Mouse (Mus musculus) right cerebral cortex, postnatal 14 days (tissue): ENCODE data around the gene Lrrc29.

Experiments used
- DNase-seq: peaks from one replicate; pipeline ENCODE4 v3.0.0; 2022

The Lrrc29 gene

GRCm38 (mm10) chr8:105326141-105326672, at the start of gene Lrrc29, which contains the start of gene Tmem208:
Gene Lrrc29, minus strand, starts transcription at chr8:105326278.
Gene Tmem208, plus strand, starts transcription at chr8:105326354.
- peak; percentile 98 for DNase-seq

GRCm38 (mm10) chr8:105374513-105374966, 48.5 kb upstream of the Lrrc29 start:
- peak; percentile 42 for DNase-seq

DNA sequence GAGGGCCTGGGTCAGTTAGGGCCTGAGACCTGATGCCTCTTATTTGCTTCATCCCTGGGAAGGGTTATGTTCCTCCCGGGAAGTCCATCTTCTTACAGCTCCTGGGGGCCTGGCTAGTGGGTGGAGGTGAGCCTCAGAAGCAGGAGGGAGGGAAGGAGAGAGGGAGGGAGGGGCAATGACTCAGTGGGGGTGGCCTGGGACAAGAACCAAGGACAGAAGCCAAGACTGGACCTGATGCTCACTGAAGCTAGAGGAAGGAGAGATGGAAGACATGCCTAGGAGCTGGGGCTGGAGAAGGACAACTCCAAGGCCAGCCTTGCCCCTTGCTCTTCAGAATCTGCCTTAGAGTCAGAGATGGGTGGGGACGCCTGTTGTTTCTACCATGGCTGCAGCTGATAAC, 47.0 kb upstream of the Lrrc29 start, which contains the start of gene Plekhg4:
TSS of gene Plekhg4 (plus strand) at position 243 of the 400 bp plus-strand sequence.
- DNase-seq = no peak

GRCm38 (mm10) chr8:105372473-105372872, 46.4 kb upstream of the Lrrc29 start:
- DNase-seq = no peak

DNA sequence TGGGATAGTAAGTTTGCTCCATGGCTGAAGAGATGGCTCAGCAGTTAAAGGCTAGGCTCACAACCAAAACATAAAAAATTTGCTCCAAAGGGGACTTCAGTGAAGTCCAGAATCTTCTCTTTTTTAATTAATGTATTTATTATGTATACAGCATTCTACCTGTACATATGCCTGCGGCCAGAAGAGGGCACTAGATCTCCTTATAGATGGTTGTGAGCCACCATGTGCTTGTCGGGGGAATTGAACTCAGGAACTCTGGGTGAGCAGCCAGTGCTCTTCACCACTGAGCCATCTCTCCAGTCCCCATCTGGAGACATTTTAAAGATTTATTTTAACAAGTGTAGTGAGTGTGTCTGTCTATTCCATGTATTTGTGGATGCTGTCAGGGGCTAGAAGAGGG, 41.0 kb upstream of the Lrrc29 start:
- peak; percentile 49 for DNase-seq

GRCm38 (mm10) chr8:105361751-105362702, 35.9 kb upstream of the Lrrc29 start:
- DNase-seq = no peak

GRCm38 (mm10) chr8:105359646-105360045, 33.6 kb upstream of the Lrrc29 start:
- no peak for DNase-seq

DNA sequence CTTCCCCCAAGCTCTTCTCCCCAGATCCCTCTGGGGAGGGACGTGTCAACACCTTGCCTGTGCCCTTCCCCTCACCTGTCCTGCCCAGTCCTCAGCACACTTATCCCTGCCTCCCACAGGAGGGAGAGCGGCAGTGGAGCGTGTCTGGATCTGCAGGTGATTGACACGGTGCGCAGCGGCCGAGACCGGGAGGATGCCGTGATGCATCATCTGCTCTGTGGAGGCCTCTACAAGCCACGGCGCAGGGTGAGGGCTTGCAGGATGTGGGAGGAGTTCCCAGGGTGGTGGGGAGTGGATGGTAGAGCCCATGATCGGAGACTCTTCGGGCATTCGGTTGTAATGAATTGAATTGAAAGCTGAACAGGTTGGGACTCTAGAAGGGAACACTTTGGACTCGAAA, 33.1 kb upstream of the Lrrc29 start:
- no peak for DNase-seq

DNA sequence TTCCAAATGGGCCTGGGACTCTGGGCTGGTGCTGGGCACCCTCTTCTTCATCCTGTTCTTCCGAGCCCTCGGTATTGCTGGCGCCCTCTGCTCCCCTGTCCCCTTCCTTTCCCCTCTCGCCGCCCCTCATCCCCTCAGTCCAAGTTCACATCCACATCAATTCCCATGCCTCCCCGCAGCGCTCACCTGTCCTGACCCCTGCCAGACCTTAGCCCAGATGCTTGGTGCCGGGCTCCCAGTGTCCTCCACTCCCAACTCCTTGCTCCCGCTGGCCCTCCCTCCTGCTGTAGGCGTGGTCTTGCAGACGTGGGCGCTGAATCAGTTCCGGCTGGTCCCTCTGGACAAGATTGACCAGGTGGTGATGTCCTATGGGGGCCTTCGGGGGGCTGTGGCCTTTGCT, 30.6 kb upstream of the Lrrc29 start:
- DNase-seq = no peak

- no peak for DNase-seq
Measured at GRCm38 (mm10) chr8:105355179-105356024, 29.3 kb upstream of the Lrrc29 start.

- no peak for DNase-seq
Measured at GRCm38 (mm10) chr8:105354549-105354948, 28.5 kb upstream of the Lrrc29 start.

DNA sequence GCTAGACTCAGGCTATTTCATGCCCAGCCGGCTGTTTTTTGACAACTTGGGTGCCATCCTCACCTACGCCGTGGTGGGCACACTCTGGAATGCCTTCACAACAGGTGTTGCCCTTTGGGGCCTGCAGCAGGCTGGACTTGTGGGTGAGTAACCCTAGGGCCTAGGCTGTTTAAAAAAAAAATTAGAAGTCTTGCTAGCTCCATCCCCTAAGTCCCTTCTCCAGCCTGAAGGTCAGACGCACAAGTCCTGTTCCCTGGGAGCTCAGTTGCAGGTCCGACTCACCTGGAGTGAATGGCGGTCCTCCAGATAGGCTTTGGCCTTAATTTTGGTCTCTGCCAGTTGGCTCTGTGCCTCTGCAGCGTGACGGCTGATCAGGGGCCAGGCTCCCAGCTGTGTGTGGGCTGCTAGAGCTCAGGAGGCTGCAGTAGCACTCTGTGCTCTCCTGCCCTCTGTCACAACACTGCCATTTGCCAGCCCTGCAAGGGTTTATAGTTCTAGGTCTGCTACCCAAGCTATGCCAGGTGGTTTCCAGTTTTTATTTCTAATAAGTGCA, 27.6 kb upstream of the Lrrc29 start:
- no peak for DNase-seq

DNA sequence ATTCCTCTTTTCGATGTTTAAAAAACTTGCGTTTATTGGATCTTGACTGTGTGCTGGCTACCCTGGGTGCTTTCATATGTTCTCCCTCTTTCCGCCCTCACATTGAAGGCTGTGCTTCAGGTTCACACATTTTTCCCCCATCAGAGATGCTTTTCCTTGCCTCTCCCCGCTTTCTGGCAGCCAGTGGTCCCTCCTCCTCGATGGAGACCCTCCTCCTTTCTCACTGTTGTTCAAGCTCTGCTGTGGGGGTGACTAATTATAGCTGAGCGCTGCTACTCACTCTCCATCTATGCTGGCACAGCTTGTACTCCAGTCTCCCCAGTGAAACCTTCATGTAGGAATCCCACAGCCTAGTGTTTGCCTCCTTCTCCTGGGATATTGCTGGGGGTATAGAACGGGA, 24.1 kb upstream of the Lrrc29 start:
- no peak for DNase-seq

DNA sequence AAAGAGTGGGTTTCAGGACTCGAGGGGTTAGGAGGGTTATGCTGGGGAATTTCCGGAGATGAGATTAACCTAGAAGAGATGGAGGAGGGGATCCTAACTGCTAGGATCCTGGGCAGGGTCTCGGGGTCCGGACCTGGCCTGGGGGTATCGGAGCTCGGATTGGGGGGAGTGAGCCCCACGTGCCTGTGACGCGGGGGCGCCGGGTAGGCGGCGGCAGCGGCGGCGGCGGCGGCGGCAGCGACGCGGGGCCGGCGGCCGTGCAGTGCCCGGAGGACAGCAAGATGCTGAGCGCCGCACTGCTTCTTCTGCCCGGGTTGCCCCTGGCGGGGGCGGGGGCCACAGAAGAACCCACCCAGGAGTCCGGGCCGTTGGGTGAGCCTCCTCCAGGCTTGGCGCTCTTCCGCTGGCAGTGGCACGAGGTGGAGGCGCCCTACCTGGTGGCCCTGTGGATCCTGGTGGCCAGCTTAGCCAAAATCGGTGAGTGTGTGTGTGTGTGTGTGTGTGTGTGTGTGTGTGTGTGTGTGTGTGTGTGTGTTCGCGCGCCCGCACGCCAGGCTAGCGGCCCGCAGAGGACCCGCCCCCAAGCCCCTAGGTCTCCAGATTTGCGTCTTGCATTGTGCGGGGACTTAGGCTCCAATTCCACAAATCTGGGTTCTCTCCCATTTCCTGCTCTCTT, 23.2 kb upstream of the Lrrc29 start:
- peak; percentile 38 for DNase-seq

GRCm38 (mm10) chr8:105348450-105349095, 22.5 kb upstream of the Lrrc29 start, which contains the start of gene Slc9a5:
Gene Slc9a5, plus strand, starts transcription at chr8:105348843.
- DNase-seq = peak; percentile 57

DNA sequence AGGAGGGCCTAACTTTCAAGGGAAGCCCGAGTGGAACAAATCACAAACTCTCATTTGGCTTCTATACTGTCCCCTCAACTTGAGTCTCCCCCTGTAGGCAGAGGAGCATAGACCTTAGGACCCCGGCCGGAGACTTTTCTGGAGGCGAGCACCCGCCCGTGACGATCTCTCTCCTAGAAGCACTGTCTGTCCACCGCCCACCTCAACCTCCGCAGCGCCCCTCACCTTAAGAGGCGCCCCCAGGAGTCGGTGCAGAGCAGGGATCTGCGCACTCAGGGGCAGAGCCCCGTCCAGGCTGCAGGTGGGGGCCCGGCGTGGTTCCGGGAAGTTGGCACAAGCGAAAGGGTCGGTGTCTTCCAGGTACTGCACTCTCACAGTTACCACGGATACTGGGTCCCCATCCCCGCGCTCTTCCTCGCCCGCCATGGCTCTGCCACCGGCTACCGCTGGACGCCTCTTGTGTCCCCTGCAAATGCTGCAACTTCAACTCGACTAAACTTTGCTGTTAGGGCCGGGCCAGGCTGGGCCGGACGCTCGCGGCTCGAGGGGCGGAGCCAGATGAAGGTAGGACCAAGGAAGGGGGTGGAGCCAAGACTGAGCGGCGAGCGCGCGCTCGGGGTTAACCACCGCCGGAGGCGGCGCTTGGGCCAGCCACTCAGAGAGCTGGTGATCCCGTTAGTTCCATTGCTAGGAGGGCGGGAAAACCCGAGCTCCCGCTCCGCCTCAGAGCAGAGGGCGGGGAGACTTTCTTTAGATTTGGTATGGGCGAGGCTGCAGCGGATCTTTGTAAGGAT, 21.5 kb upstream of the Lrrc29 start, which contains the start of gene Fhod1:
TSS of gene Fhod1 (minus strand) at position 526 of the 794 bp plus-strand sequence.
- peak; percentile 86 for DNase-seq

GRCm38 (mm10) chr8:105346611-105347427, 20.7 kb upstream of the Lrrc29 start:
- DNase-seq = no peak

DNA sequence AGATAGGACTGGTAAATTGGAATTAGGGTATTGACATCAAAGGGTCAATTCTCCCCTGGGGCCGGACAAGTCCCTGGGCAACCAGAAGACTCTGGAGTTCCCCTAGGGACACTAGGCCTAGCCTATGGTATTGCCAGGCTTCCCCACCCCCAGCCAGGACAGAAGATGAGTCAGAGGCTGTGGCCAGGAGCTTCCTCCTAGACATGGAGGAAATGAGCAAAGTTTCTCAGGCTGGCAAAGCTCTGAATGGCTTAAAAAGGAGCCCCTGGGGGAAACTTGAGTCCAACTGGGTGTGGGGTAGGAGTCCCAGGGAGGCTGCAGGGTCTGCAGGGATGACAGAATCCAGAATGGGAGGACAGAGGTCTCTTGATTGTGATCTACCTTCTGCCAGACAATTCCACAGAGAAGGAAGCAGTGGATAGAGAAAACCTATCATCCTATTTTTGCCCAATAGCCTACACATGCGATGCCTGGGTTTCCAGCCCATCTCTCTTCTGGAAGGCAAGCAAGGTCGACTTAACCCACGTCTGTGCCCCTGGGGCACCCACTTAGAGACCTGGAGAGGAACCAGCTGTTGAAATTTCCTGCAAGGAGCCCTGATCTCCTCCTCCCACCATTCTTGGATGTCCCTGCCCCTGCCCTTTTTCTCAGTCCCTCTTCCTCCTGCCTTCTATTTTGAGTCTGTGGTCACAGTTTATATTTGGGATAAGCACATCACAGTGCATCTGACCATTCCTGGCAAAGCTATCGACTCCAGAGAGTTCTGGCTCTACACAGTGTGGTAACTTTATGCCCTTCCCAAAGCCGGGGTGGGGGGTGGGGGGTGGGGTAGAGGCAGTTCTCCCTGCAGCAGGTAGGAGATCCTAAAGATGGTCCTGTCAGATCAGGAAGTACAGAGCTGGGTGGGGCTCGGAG, 19.2 kb upstream of the Lrrc29 start:
- no peak for DNase-seq
